Mouse (Mus musculus): ENCODE measurements around the gene Ndufaf3.
"Not testable (repeated sequence)": the region's sequence is repeated elsewhere in the genome, so short reads cannot be mapped to it uniquely, and the experiment has no call there.

The Ndufaf3 gene

GRCm38 (mm10) chr9:108566815-108567776 is at the start of gene Ndufaf3:
TSS of gene Ndufaf3 (minus strand) at chr9:108567434.
- DNase-seq: peak; percentile 98 to 99

DNA sequence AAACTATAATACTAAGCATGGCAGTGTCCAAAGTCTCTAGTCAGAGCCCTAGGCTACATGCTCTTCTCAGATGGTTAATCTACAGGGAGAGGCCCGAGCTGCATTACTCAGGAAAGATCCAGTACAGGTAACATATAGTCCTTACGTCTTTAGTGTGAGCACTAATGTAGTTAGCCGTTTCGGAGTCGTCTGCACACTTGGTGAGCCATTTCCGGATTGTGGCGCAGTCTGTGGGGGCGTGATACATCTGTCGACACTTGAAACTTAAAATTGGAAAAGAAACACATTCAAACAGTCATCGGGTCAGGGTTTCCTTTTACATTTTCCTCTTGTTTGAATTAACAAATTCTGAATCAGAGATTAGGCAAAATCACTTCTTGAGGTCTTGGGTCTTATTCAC is 44.3 kb upstream of the Ndufaf3 start:
- DNase-seq: no peak

DNA sequence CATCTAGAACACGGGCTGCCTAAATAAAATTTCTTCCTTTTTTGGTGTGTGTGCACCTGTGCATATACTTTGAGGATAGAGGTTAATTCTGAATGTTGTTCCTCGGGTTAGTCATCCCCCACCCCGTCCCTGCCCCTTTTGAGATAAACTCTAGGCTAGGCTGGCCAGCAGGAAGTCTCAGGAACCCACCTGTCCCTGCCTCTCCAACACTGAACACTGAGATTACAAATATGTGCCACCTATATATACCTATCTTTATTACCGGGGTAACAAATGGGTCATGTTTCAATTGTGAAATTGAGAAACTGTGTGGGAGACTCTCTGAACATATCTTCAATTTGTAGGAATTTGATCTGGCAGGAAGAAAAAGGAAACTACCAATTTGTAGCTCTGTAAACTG is 41.7 kb upstream of the Ndufaf3 start:
- DNase-seq: no peak

- DNase-seq: not testable (repeated sequence)
These were observed 40.7 kb upstream of the Ndufaf3 start for GRCm38 (mm10) chr9:108607929-108608328.

- DNase-seq: no peak
These were observed 34.8 kb upstream of the Ndufaf3 start for GRCm38 (mm10) chr9:108601986-108602385.

DNA sequence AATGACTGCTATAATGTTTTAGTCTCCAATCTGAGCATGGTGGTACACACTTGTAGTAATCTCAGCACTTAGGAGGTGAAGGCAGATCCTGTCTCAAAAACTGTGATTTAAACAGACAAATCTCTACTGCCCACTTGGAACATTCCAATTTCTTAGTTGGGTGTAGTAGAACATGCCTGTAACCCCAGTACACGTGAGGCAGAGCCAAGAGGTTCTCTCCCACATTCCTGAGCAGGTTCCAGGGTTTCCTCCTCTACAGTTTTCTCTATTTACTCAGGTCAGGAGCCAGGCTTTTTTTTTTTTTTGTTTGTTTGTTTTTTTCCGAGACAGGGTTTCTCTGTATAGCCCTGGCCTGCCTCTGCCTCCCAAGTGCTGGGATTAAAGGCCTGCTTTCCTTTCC is 32.8 kb upstream of the Ndufaf3 start:
- no peak for DNase-seq

GRCm38 (mm10) chr9:108599021-108599566 is 31.9 kb upstream of the Ndufaf3 start:
- no peak for DNase-seq

- DNase-seq: peak; percentile 80 to 82
These were observed 29.9 kb upstream of the Ndufaf3 start, which contains the start of gene P4htm for GRCm38 (mm10) chr9:108596998-108597764. TSS of gene P4htm (minus strand) at chr9:108597667.

DNA sequence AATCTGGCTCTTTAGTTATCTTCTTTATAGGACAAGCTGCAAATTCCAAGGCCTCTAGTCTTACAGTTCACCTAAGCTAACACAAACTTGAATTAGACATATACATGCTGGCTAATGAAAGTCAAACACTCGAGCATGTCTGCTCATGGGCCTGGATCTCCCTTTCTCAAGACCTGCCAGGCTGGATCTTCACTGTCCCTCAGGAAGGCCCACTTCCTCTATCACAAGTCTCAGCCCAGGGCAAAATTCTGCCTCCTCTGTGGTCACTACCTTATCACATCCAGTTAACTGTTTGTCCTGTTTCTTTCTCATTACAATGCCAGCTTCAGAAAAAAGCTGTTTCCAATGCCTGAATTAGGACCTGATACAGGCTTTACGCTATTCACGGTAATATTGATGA is 27.1 kb upstream of the Ndufaf3 start:
- DNase-seq: no peak

GRCm38 (mm10) chr9:108591462-108591861 is 24.2 kb upstream of the Ndufaf3 start:
- peak; percentile 47 to 51 for DNase-seq

DNA sequence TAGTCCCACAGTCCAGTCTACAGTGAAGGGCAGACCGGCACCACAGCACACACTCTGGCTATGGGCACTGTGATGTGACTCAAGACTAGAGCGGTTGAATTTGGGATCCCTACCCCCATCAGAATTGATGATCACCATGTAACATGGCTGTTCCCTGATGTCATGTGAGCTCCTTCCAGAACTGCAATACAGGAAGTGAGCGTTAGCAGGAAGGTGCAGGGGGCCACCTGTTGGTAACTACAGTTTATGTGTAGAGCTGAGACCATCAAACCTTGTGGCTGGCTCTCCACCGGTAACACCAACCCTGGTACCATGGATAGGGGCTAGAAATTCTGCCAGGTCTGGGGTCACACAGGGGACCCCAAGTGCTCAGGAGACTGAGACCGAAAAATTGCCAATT is 22.0 kb upstream of the Ndufaf3 start:
- DNase-seq: no peak

DNA sequence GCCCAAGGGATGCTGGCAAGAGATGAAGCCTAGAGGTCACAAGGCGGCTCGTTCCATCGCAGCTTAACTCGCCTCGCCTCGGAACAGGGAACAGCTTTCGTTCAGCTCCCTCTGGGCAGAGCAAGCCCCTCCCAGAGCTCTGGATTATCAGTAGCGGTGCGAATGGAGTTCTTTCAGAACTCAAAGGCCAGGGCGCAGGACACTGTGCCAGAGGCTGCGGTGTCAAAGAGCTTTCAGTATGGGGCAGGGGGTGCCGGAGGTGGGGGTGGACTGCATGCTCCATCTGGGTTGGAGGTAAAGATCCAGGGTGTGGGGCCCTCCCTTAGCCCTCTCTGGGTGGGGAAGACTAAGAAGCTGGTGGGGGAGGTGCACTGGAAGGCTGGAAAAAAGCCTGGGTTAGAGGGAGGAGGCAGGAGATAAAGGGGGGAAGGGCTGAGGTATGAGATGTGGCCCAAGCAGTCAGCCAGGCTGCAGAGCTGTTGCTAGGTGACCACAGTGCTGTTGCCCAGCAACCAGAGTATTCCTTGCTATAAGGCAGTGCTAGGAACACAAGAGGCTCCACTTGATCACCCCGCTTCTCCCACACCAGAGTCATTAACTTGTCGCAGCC is 20.4 kb upstream of the Ndufaf3 start:
- DNase-seq: peak; percentile 45 to 57

GRCm38 (mm10) chr9:108579344-108579690 is 12.1 kb upstream of the Ndufaf3 start:
- no peak for DNase-seq

DNA sequence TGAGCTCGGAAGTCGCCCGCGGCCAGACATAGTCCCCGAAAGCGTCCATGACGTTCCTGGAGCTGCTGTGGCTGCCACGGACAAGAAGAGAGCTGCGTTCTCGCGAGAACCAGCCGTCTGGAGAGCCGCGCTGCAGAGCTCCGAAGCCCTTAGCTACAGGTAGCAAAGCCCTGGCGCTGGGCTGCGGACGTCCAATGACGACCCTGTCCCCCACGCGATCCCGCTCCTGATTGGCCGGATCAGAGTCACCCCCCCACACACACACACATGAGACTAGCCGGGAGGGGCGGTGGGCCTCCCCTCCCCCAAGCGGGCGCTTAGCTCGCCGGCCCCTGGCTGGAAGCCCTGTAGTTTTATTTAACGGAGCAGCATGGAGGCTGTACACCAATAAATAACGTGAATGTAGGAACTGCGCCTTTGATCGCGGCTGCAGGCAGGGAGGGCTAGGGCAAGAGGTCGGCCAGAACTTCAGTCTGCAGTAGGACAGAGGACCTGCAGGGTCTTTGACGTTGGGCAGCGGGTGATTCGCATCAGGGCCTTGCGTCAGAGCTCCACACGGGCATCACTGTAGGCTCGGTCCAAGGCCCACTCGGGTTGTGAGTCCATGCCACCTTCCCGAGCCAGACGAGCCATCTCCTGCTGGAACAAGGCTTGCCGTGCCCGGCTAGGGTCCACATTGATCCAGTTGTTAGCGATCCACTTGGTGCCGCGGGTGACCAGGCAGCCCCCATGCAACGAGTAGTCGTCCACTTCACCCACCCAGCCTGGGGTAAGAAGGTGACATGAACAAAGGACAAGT is 11.5 kb upstream of the Ndufaf3 start, which contains the start of gene Wdr6:
Wdr6 (minus strand) TSS at position 195 of the 799 bp plus-strand sequence.
- DNase-seq: peak; percentile 86 to 93

GRCm38 (mm10) chr9:108577934-108578544 is 10.8 kb upstream of the Ndufaf3 start:
- peak; percentile 40 to 53 for DNase-seq

DNA sequence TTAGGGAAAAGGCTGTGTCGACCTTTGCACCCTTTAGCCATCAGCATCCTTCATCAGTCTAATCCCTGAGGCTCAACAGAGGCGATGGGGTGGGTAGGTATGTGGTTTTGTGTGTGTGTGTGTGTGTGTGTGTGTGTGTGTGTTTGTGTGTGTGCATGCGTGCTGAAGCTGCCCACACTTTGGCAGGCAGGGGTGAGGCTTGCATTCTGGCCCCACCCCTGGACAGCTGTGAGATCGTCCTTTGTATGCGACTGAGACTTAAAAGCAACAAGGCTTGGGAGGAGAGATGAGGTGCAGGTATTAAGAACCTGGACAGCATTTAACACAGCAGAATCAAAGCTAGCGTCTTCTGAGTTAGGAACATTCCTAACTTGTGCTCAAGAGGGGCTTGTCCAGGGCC is 9.8 kb upstream of the Ndufaf3 start:
- no peak for DNase-seq

GRCm38 (mm10) chr9:108575321-108576297 is 8.4 kb upstream of the Ndufaf3 start:
- no peak for DNase-seq

DNA sequence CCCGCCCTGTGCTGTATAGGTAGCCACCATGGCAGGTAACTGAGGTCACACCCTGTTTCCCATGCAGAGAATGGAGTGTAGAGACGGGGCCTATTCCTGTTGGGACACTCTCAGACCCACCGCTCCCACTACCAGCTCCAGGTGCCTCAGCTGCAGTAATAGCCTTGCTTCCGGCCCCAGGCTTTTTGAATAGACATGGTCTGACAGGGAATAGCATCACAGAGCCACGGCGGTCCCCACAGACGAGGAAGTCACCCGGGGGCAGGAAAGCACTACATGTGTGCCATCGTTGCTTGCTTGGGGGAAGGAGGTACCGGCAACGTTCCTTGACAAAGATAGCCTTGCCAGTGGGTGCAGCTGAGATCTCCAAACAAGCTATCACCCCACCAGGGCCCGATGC is 7.7 kb upstream of the Ndufaf3 start:
- no peak for DNase-seq

DNA sequence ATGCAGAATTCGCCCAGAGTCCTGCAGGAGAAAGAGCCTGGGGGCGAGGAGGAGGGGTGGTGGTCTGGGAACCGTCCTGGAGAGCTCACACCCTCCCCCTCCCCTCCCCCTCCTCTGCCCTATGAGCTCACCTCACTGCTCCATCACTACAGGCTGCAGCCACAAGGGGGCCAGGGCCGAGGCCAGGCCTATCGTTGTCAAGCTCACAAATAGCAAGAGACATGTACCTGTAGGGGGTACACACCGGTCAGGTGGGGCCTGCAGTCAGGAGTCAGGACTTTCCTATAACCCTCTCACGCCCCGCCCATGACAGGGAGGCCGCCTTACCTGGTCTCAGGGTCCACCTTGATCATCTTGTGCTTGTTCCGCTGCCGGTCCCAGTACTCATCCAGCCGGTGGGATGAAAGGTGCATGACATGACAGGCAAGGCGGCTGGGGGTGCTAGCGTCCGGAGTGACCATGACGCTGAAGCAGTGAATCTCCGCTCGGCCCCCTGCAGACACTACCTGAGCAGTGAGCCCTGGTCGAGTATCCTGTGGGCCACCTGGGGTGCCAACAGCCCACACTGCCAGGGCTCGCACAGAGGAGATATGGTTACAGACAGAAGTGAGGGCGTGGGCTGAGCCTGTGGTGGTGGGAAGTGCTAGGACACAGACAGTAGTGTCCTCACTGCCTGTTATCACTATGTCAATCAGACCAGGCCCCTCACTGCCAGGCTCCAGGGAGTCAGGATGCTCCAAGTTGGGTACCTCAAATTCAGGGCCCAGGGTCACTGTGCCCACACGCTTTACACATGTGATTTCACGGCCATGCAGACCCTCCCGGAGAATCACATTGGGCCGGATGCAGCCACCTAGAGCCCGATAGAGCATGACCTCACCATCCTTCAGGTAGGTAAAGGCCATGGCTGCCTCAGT is 6.8 kb upstream of the Ndufaf3 start:
- DNase-seq: peak; percentile 52 to 71
